Mouse (Mus musculus): ENCODE results near the gene Amph.

The Amph gene

DNA sequence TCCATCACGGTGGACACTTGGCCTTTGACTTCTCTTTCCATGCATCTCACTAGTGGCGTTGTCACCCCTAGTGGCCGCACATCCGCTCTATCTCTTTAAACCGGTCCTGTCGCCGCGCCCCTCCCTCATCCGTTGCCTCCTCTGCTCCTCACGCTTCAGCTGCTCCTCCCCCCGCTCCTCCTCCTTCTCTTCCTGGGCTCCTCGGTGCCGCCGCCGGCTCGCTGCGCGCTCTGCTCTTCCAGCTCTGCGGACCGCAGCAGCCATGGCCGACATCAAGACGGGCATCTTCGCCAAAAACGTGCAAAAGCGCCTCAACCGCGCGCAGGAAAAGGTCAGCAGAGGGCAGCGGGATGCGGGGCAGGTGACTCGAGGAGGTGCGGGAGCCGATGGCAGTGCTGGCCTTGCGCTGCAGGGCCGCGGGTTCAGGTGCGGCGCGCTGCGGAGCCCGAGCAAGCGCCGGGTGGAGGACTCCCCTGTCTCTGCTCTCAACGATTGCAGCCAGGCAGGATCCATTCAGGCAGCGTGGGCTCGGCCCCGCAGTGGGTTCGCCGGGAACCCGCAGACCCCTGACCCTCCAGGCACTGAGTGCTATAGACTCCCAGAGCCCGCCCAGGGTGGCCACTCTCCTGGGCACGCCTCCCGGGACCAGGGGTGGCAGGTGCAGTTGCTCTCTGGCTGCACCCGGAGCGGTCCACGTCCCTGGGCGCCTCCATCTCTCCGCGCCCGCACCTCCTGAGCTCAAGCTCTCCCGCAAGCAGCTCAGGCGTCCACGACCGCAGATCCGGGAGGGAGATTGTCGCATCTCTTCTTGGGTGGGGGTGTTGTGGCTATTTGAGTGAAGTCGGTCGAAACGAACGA is at the start of gene Amph:
Amph (plus strand) TSS at position 35 of the 858 bp plus-strand sequence.
- peak; percentile 79 to 88 for DNase-seq (ENCODE audit: inconsistent age in 2 of 2, low spot score in 1 of 2)

DNA sequence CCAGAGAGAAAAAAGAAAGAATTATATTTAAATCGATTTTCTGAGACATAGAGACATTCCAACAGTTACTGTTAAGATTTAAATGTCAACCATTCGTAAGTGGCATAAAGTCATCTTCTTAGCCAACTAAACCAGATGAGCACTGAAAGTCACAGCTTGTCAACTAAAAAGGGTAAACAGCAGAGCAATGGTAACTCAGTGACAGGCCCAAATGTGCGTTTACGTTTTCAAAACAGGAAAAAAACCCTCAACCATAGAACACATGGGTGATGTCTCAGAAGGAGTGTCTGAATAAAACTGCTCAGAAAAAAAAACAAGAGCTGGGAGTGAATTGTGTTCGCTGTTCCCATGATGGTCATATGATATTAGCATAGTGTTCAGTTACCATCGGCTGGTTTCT is 44.4 kb upstream of the Amph start:
- no peak for DNase-seq (ENCODE audit: inconsistent age in 2 of 2, low spot score in 1 of 2)

DNA sequence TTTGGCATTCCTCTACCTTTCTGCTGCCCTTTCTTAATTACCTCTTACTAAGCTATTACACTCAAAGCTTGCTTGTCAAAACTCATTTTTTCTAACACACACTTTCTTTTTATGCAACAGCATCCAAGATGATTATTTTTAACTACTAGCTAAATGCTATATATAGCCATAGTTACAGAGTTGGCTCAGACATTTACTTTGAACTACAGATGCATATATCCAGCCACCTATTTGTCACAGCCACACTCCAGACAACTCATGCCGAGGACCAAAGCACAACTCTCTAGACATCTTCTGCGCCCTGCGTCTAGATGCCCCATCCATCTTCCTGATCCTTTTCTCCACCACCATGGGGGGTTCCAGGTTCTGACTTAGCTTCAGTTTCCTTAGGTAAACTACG is 33.2 kb upstream of the Amph start:
- DNase-seq (ENCODE audit: inconsistent age in 2 of 2, low spot score in 1 of 2), result no peak

DNA sequence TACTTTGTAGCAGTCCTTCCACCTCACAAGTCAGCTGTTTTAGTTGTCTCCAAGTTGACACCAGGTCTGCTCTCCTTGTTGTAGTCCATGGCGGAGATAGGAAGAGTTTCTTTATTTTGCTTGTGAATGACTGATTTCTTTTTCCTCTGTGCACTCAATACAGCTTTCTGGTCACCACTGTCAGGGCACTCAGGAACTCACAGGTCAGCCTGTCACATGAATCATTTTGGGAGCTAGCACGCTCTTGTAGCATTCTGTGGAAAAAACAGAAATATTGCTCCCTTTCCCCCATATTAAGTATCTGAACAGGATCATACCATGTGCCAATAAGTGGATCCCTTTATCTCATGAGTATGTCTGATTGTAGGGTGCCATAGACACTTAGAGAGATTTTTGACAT is 14.8 kb upstream of the Amph start:
- peak in 1 of 2 experiments; percentile 35 for DNase-seq (ENCODE audit: inconsistent age in 2 of 2, low spot score in 1 of 2)

DNA sequence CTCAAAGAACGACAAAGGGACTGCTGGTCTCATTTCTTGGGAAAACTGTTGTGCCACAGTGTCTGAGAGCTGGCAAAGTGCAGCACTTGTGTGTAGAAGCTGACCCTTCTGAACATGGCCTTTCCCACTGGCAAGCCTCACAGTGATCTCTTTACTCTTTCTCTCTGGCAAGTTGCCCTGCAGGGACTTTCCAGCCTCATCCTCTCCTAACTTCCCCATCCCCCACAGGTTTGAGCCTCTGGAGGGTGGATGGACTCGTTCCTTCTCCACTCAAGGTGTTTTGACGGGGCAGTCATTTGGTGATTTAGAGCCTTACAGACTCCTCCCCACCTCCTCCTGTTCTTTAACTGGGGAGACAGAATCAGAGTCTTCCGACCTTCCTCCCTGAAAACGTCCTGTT is 319 bp upstream of the Amph start:
- DNase-seq (ENCODE audit: inconsistent age in 2 of 2, low spot score in 1 of 2), result peak in 1 of 2 experiments; percentile 60

DNA sequence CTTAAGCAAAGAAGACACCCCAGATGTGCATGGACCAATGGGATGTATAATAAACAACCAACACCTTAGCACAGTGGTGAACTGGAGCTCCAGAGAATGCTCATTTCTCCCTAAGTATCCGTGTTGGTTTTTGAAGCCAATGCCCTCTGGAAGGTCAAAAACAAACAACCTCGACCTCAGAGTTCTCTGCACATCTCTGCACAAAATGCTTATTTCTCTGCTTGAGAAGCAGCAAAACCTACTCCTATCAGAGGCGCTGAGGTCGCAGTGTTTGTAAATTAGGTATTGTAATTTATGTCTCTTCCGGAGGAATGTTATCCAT is 985 bp downstream of the Amph start:
- no peak for DNase-seq (ENCODE audit: inconsistent age in 2 of 2, low spot score in 1 of 2)

DNA sequence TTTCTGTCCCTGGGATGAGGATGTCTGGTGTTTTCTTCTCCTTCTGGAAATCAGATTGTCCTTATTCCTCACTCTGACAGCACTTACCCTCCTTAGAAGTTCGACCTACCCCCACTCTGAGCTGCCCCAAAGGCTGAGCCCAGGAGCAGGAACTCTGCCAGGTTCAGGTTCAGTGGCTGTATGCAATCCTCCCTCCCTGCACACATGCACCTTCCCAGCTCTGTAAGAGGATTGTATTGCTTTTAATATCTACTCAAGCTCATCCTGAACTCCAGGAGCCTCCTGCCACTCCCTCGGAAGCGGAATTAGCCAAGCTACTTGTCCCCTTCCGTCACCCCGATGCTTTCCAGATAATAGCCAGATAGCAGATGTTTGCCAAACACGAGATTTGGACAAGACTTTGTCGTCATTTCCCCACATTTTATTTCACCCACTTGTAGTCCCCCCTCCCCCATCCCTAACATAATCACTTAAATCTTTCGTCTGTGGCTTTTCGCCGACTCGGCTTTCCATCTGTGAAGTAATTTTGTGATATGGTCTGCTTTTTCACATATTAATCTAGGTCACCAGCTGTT is 1.7 kb downstream of the Amph start:
- DNase-seq (ENCODE audit: inconsistent age in 2 of 2, low spot score in 1 of 2), result peak in 1 of 2 experiments; percentile 32

DNA sequence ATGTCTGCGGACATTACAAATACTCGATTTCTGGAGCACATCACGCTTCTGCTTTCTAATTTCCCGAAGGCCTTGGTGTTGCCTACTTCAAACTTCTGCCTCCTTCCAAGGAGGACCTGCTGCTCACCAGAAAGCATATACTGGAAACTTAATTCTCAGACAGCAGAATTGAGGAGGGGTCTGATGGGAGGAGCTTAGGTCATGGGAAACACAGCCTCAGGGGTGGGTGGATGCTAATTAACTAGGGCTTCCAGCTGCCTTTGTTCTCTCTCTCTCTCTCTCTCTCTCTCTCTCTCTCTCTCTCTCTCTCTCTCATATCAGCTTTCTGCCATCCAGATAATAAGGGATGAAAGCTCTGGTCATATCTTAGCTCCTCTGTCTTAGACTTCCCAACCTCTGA is 5.6 kb downstream of the Amph start:
- no peak for DNase-seq (ENCODE audit: inconsistent age in 2 of 2, low spot score in 1 of 2)

DNA sequence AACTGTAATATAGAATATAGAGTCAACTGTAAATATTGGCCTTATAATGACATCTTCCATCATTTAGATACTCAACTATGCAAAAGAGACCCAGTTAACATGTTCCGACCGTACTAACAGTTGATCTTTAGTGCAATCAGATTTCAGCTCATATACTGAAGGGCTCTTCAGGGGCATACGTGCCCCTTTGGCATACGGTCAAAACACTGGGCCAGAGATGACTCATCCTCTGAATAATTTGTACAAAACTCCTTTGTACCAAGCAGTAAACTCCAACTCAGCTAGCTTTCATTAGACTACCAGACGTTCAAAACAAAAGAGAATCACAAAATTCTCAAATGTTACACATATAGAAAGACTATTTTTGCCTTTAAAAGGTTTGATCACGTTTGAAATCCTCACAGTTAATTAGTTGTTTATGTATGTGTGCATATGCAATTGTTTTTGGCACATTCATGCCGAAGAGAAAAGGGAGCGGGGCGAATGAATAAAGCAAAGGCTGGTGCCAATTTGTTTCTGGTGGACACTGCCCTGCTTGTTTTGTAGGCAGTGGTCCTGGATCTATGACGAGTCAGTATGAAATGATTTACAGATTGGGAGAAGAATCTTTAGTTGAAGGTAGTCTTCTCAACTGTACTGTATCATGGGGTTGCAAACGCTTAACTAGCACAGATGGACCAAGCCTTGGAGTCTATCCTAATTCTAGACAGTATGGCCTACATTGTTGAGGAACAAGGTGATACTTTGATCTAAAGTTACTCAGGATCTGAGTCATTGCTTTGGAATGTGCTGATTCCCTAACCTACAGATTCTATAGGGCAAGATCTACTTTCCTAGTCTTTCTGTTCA is 8.3 kb downstream of the Amph start:
- peak; percentile 13 to 51 for DNase-seq (ENCODE audit: inconsistent age in 2 of 2, low spot score in 1 of 2)

DNA sequence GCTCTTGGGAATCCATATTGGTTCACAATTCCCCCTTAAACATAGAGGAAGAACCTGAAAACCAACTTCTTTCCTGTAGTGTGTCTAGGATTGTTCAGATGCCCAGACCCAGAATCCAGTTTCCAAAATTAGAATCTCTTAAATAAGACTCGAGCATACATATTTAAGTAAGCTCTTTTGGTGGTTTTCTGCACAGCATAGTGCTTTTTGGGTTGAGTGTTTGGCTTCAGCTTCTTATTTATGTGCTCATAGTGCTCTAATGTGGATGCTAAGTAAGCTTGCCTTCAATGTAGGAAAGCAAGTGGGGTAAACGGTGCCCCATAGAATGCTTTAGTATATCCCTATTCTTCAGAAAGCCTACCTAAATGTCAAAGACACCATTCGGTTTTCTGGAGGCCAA is 9.0 kb downstream of the Amph start:
- DNase-seq (ENCODE audit: inconsistent age in 2 of 2, low spot score in 1 of 2), result no peak

DNA sequence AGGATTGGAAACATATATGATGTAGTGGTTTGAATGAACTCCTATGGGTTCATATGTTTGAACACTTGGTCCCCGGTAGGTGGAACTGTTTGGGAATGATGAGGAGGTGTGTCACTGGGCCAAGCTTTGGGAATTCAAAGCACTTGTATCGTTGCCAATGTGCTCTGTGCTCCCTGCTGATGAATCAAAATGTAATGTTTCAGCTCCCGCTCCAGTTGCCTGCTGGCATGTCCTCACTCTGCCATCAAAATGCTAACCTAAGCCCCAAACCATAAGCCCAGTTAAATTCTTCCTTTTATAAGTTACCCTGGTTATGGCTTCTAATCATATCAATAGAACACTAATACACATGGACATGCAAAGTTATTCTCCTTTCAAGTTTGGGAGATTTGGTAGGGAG is 24.6 kb downstream of the Amph start:
- no peak for DNase-seq (ENCODE audit: inconsistent age in 2 of 2, low spot score in 1 of 2)

DNA sequence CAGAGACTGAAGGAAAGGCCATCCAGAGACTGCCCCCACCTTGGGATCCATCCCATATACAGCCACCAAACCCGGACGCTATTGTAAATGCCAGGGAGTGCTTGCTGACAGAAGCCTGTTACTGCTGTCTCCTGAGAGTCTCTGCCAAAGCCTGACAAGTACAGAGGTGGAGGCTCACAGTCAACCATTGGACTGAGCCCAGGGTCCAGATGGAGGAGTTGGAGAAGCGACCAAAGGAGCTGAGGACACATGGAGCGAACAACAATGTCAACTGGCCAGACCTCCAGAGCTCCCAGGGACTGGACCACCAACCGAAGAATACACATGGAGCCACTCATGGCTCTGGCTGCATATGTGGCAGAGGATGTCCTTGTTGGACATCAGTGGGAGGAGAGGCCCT is 26.3 kb downstream of the Amph start:
- DNase-seq (ENCODE audit: inconsistent age in 2 of 2, low spot score in 1 of 2), result no peak

DNA sequence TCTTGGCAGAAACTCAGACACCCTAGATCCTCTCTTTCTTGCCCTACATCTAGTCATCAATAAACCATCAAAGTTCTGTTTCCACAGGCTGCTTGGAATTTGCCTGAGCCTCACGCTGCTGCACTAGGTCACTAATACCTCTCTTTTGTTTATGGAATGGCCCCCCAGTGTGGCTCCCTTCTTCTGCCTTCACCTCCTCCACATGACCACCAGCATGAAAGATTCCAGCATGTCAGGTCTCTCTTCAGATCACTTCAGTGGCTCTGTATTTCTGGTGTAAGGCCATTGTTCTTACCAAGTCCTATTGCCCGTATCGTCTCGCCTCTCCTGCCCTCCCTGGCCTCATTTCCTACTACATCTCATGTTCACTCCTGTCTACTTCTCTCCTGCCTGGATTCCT is 39.3 kb downstream of the Amph start:
- no peak for DNase-seq (ENCODE audit: inconsistent age in 2 of 2, low spot score in 1 of 2)

DNA sequence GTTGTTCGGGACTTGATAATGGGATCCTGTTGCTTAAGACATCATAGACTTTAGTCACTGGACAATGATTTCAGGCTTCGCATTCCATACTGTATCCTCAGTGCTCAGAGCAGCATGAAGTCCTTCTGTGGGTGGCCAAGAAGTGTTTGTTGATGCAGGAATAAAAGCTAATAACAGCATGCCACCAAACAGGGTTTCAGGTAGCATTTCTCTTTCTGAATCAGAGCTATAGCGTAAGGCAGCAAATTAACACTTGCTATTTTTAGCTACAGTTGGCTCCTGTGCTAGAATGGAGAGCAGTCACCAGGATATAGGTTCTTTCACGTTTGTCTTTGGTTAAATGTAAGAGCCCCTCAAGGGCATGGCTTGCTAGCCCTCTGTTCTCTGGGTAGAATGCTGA is 40.3 kb downstream of the Amph start:
- no peak for DNase-seq (ENCODE audit: inconsistent age in 2 of 2, low spot score in 1 of 2)

DNA sequence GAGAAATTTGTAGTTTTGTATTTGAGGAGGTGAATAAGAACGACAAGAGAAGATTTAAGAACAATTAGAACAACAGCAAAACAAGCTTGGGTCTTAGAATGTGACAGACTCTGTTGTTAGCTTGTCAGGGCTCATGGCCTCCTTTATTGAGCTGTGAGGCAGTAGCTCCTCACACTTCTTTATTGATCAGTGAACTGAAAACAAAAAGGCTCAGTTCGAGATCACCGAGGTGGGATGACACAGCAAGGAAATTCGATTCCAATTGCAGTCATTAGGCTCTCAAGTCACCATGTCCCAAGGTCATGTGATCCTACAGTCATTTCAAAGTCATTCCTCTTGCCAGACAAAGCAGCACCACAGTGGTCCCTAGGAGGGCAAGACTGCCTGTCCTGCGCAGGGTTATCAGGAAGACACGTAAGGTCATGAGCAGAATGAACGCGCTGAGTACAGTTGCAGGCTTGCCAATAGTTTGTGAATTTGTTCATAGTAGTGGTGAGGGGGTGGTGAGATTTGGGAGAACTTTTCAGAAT is 41.2 kb downstream of the Amph start:
- DNase-seq (ENCODE audit: inconsistent age in 2 of 2, low spot score in 1 of 2), result no peak

DNA sequence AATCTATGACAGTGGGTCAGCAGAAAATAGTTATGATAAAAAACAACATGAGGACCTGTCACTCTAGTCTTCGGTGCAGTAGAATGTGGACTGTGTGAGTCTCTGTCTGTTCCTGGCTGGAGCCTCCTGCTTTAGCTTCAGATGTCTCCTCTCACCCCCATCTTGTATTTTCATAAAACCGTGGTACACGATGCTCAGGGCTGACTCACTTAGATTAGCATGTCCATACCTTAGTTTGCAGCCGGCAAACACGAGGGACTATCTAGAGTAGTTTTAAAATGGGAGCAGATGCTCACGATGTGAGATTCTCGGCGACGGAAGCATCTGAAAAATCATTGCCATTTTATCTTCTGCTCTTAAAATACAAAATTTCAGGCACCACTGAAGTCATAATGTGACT is 54.5 kb downstream of the Amph start:
- no peak for DNase-seq (ENCODE audit: inconsistent age in 2 of 2, low spot score in 1 of 2)

DNA sequence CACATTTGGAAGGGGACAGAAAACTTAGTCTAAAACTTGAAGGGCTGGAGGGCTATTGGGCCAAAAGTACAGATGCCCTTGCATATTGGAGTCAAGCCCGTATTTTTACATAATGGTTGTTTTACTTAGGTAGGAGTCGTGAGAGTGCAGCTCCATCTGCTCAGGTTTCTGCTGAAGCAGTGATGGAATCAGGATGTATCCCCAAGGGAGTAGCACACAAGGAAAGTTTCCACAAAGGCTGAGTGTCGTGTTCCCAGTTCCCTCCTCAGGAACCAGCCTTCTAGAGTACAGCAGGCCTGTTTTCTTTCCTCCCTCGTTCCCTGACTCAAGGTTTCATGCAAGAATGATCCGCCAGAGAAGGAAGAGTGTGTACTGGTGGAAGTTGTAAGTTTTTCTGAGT is 56.4 kb downstream of the Amph start:
- DNase-seq (ENCODE audit: inconsistent age in 2 of 2, low spot score in 1 of 2), result no peak

DNA sequence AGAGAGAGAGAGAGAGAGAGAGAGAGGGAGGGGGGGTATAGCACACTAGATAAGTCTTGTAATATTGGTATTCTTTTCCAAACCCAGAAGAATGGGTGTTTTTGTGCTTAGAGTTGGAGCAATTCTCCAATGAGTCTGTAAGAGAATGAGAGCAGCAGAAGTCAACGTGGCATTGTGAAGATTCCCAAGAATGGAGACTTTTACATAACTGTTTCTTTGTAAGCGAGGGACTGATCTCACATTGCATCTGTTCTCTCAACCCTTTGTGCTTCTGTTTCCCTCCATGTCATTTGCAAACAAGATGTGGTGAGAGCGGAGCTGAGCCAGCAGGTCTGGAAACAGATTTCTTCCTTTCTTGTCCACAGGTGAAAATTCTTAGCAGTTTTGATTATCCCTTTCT is 60.4 kb downstream of the Amph start:
- no peak for DNase-seq (ENCODE audit: inconsistent age in 2 of 2, low spot score in 1 of 2)

DNA sequence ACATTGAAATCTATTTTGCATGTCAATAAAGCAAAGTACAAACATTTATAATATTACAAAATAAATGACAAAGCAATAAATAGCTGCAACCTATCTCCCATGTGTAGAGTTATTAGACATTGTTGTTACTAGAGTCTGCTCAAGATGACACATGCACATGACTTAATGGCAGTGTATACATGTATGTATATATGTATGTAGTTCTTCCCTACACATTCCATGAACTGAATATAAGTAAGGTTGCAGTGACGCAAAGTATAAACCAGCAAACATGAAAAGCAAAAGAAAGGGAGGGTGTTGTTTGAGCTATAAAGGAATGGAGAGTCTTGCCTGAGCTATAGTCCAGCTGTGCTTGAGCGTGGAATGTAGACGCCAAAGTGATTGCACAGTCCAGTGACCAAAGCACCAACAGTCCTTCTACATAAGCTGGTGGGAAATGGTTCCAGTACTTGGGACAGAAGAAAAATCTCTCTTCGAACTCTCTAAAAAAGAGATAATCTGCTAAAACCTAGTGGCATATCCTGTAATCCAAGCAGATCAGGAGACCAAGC is 66.9 kb downstream of the Amph start:
- no peak for DNase-seq (ENCODE audit: inconsistent age in 2 of 2, low spot score in 1 of 2)

DNA sequence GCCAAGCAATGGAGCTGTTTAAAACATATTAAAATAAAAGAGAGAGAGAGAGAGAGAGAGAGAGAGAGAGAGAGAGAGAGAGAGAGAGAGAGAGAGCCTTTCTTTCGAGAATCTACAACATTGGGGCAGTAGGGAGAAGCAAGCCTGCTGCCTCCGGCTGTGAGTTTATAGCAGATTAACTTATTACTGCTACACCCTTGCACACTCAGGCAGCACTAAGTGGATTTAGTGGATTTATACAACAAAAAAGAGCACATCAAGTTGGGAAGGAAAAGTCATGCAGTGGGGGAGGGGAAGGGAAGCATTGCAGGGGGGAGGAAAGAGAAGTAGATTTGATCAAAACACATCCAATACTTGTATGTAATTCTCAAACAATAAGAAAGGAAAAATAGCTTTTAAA is 73.5 kb downstream of the Amph start:
- DNase-seq (ENCODE audit: inconsistent age in 2 of 2, low spot score in 1 of 2), result no peak

DNA sequence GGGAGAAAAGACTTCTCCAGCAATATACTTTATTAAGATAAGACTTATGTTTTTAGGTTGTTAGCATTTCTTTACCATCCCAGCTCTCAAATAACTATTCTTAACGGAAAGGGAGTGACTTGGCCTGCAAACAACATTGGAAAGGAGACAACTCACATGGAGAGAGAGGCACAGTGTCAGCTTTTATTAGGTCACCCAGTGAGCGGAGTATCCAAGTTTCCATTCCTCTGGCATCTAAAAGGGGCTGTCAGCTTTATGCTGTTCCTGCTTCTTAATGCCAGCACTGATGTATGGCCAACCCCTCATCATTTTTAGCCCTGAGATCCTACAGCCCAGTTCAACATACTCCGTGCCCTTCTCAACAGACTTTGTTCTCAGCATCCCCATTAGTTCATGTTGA is 74.3 kb downstream of the Amph start:
- no peak for DNase-seq (ENCODE audit: inconsistent age in 2 of 2, low spot score in 1 of 2)
